Mouse (Mus musculus): ENCODE results near the gene Ythdf2. TPM values are rescaled to one million over a fixed set of nuclear protein-coding genes. Genes with fewer than 3 reads are reported as not detected.

Ythdf2 gene
- polyA plus RNA-seq, 1 experiment from 2014 or later, result 52.6 TPM

DNA sequence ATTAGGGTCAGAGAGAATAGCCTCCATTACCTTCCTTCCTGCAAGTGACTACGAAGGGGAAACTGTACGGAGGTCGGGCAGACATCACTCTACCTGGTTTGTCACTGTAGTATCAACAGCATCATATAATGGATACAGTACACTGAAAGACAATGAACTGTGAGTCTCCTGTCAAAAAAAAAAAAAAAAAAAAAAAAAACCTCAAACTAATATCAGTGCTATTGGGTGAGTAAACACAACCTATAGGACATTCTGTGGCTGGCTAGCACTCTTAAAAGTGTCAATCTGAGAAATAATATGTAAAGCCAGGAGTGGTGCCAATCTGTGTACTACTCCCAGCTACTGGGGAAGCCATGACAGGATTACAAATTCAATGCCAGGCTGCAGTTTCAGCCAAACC lies 28.9 kb downstream of the Ythdf2 start:
- no peaks in the 10 kb centered on the region for H3K9me3 ChIP-seq (ENCODE audit: control insufficient read depth, low read length)
- no peaks in the 10 kb centered on the region for H3K4me1 ChIP-seq (replicated peaks; ENCODE audit: control insufficient read depth, insufficient read depth)
- no peak overlapping the region for H3K4me2 ChIP-seq (replicated peaks; ENCODE audit: low read depth)
- H3K4me3 ChIP-seq (ENCODE audit: low read depth, low read length), result no peak overlapping the region
- ATAC-seq (ENCODE audit: low FRiP score, low TSS enrichment), result no peak
- no peak for TF ChIP-seq CTCF (IDR thresholded peaks at IDR 0.05; ENCODE audit: low read depth)
- TF ChIP-seq EP300 (optimal IDR thresholded peaks at IDR 0.05), result no peak
- 83% methylated on average over 3 of the region's 3 CpGs for WGBS
- no peak for DNase-seq (ENCODE audit: low spot score)
- H3K36me3 ChIP-seq (ENCODE audit: control insufficient read depth, insufficient read depth, low read length), result peaks cover 5% of the 10 kb centered on the region; the same call in 1 of the 2 replicates
- H3K27ac ChIP-seq (replicated peaks), result no peak overlapping the region
- H3K9ac ChIP-seq (ENCODE audit: low read length), result no peak overlapping the region
- H3K27me3 ChIP-seq (ENCODE audit: control insufficient read depth, insufficient read depth, low read length), result no peaks in the 10 kb centered on the region

DNA sequence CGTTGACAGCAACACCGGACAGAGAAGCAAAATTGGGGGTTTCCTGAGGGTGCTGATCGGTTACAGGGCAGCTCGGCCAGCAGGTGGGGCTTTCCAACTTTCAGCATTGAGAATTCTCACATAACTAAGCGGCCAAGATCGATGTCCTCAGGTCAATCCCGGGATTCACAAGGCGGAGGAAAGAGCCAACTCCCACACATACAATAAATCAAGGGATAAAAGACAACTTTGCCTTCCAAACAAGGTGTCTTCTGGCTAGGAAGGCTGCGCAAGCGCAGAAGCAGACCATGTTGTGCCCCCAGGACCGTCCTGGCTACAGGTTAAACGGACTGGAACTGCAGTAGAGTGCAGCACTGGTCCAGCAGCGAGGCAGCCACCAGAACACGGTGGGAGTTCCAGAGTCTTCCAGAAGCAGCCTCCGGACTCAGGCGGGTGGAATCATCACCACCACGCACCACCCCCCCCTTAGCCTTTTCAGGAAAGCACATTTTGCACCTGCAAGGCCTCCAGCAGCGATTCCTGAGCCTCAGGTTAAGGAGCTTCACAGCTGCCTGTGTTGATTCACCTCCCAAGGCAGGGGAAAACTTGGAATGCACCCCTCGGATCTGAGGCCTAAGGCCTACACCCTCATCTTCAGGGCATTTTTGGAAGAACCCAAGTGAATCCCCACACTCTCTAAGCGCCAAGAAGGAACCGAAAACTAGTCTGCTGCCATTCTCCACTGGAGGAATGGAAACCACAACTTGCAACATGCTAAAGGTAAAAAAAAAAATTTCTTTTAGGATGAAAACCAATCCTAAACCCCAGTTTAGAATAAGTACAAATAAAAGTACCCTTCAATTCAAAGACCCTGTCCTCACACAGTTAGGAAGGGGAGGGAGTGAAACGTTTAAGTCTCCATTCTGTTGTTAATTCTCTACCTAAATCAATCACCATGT lies 30.1 kb downstream of the Ythdf2 start:
- ATAC-seq (ENCODE audit: low FRiP score, low TSS enrichment) (no peak), DNase-seq (ENCODE audit: low spot score) (peak; percentile 39)
- H3K27ac ChIP-seq (replicated peaks), result no peak overlapping the region
- H3K9ac ChIP-seq (ENCODE audit: low read length), result no peak overlapping the region
- no peak overlapping the region for H3K4me2 ChIP-seq (replicated peaks; ENCODE audit: low read depth)
- no peaks in the 10 kb centered on the region for H3K27me3 ChIP-seq (ENCODE audit: control insufficient read depth, insufficient read depth, low read length)
- TF ChIP-seq CTCF (IDR thresholded peaks at IDR 0.05; ENCODE audit: low read depth) (peak; percentile 51), EP300 (optimal IDR thresholded peaks at IDR 0.05) (no peak)
- no peaks in the 10 kb centered on the region for H3K4me1 ChIP-seq (replicated peaks; ENCODE audit: control insufficient read depth, insufficient read depth)
- H3K4me3 ChIP-seq (ENCODE audit: low read depth, low read length), result no peak overlapping the region
- 53% methylated on average over 22 of the region's 22 CpGs for WGBS
- no peaks in the 10 kb centered on the region for H3K9me3 ChIP-seq (ENCODE audit: control insufficient read depth, low read length)
- peaks cover 5% of the 10 kb centered on the region; the same call in 1 of the 2 replicates for H3K36me3 ChIP-seq (ENCODE audit: control insufficient read depth, insufficient read depth, low read length)

DNA sequence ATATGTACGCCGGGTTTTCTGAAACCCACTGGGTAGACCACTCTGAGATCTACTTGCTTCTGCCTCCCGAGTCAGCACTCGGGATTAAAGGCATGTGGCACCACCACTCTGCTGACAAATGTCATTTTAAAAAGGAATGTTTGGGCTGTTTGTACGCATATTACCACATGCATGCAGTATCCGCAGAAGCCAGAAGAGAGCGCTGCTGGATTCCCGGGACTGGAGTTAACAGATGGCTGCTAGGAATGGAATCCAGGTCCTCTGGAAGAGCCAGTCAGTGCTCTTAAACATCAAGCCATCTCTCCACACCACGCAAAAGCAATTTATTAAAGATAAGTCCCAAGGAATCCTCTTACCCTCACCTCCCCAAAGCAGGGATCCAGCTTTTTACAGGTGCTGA lies 31.4 kb downstream of the Ythdf2 start:
- Histone ChIP-seq H3K27ac (replicated peaks) (no peak overlapping the region), H3K9ac (ENCODE audit: low read length) (no peak overlapping the region), H3K4me2 (replicated peaks; ENCODE audit: low read depth) (no peak overlapping the region), H3K27me3 (ENCODE audit: control insufficient read depth, insufficient read depth, low read length) (no peaks in the 10 kb centered on the region), H3K36me3 (ENCODE audit: control insufficient read depth, insufficient read depth, low read length) (peaks cover 3% of the 10 kb centered on the region; the same call in 1 of the 2 replicates), H3K4me3 (ENCODE audit: low read depth, low read length) (no peak overlapping the region), H3K9me3 (ENCODE audit: control insufficient read depth, low read length) (no peaks in the 10 kb centered on the region), H3K4me1 (replicated peaks; ENCODE audit: control insufficient read depth, insufficient read depth) (no peaks in the 10 kb centered on the region)
- DNase-seq (ENCODE audit: low spot score) (peak; percentile 50), ATAC-seq (ENCODE audit: low FRiP score, low TSS enrichment) (no peak)
- 67% methylated on average over 9 of the region's 9 CpGs for WGBS
- no peak for TF ChIP-seq EP300 (optimal IDR thresholded peaks at IDR 0.05)
- TF ChIP-seq CTCF (IDR thresholded peaks at IDR 0.05; ENCODE audit: low read depth), result peak; percentile 61

DNA sequence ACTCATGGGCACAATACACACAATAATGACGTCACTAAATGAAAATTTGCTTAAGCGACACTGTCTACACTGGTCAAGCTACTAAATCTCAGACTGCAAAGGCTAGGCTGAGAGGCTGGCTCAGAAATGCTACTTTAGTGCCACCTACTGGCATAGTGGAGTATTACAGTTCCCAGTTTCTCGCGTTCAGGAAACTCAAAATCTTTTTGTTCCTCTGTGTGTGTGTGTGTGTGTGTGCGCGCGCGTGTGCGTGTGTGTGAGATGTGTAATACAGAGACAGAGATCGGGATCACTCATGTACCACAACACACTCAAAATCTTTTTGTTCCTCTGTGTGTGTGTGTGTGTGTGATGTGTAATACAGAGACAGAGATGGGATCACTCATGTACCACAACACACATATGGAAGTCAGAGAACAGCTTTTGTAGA lies 33.5 kb downstream of the Ythdf2 start:
- no peaks in the 10 kb centered on the region for H3K36me3 ChIP-seq (ENCODE audit: control insufficient read depth, insufficient read depth, low read length)
- H3K9ac ChIP-seq (ENCODE audit: low read length), result no peak overlapping the region
- H3K4me2 ChIP-seq (replicated peaks; ENCODE audit: low read depth), result no peak overlapping the region
- DNase-seq (ENCODE audit: low spot score), result peak; percentile 71
- no peaks in the 10 kb centered on the region for H3K9me3 ChIP-seq (ENCODE audit: control insufficient read depth, low read length)
- no peaks in the 10 kb centered on the region for H3K4me1 ChIP-seq (replicated peaks; ENCODE audit: control insufficient read depth, insufficient read depth)
- WGBS, result 12% methylated on average over 10 of the region's 10 CpGs
- H3K27me3 ChIP-seq (ENCODE audit: control insufficient read depth, insufficient read depth, low read length), result no peaks in the 10 kb centered on the region
- no peak for TF ChIP-seq EP300 (optimal IDR thresholded peaks at IDR 0.05)
- TF ChIP-seq CTCF (IDR thresholded peaks at IDR 0.05; ENCODE audit: low read depth), result peak; percentile 95
- no peak overlapping the region for H3K4me3 ChIP-seq (ENCODE audit: low read depth, low read length)
- no peak overlapping the region for H3K27ac ChIP-seq (replicated peaks)
- peak; percentile 85 for ATAC-seq (ENCODE audit: low FRiP score, low TSS enrichment)

DNA sequence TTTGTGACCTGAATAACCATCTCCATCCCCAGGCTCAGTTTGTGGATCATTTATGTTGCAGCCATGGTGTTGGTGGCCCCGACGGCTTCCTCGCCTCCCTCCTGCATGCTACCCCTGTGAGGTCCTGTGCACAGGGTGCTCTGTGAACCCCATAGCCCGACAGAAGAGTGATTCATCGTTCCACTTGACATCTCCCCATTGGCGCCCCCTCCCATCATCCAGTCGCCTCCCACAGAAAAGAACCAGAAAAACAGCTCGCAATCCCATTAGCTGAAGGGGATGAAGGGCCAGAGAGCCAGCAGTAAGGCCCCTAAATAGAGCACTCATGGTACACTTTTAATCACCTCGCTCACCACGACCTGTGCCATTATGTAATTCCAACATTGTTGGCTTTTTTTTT lies 35.6 kb downstream of the Ythdf2 start:
- no peak for ATAC-seq (ENCODE audit: low FRiP score, low TSS enrichment)
- Histone ChIP-seq H3K36me3 (ENCODE audit: control insufficient read depth, insufficient read depth, low read length) (no peaks in the 10 kb centered on the region), H3K27ac (replicated peaks) (no peak overlapping the region), H3K4me2 (replicated peaks; ENCODE audit: low read depth) (no peak overlapping the region), H3K9ac (ENCODE audit: low read length) (no peak overlapping the region), H3K4me3 (ENCODE audit: low read depth, low read length) (no peak overlapping the region), H3K4me1 (replicated peaks; ENCODE audit: control insufficient read depth, insufficient read depth) (no peaks in the 10 kb centered on the region), H3K27me3 (ENCODE audit: control insufficient read depth, insufficient read depth, low read length) (no peaks in the 10 kb centered on the region), H3K9me3 (ENCODE audit: control insufficient read depth, low read length) (no peaks in the 10 kb centered on the region)
- WGBS, result 42% methylated on average over 10 of the region's 10 CpGs
- TF ChIP-seq CTCF (IDR thresholded peaks at IDR 0.05; ENCODE audit: low read depth), result no peak
- no peak for DNase-seq (ENCODE audit: low spot score)

DNA sequence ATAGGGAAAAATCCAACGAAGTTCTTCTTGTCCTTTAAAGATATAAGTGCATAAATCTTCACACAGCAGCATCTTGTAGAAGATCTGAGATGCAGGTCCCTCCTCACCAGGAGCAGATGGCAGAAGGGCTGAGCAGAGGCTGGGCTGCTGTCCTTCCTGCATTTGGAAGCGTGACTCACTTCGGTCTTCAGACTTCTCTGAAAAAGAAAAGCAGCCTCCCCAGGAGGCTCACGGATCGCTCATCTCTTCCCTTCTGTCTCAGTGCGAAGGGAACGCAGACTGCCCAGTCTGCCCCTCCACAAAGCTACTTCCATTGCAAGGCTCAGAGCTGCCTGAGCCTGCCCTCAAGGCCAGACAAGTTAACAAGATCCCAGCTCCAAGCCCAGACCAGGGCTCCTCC lies 41.2 kb downstream of the Ythdf2 start:
- Histone ChIP-seq H3K27me3 (ENCODE audit: control insufficient read depth, insufficient read depth, low read length) (no peaks in the 10 kb centered on the region), H3K4me3 (ENCODE audit: low read depth, low read length) (no peak overlapping the region), H3K27ac (replicated peaks) (no peak overlapping the region), H3K9me3 (ENCODE audit: control insufficient read depth, low read length) (no peaks in the 10 kb centered on the region), H3K9ac (ENCODE audit: low read length) (no peak overlapping the region), H3K36me3 (ENCODE audit: control insufficient read depth, insufficient read depth, low read length) (no peaks in the 10 kb centered on the region), H3K4me2 (replicated peaks; ENCODE audit: low read depth) (no peak overlapping the region), H3K4me1 (replicated peaks; ENCODE audit: control insufficient read depth, insufficient read depth) (no peaks in the 10 kb centered on the region)
- TF ChIP-seq CTCF (IDR thresholded peaks at IDR 0.05; ENCODE audit: low read depth) (no peak), EP300 (optimal IDR thresholded peaks at IDR 0.05) (no peak)
- ATAC-seq (ENCODE audit: low FRiP score, low TSS enrichment), result no peak
- no peak for DNase-seq (ENCODE audit: low spot score)
- WGBS, result 46% methylated on average over 7 of the region's 7 CpGs
